Mouse (Mus musculus): Measurements from ENCODE around the gene Dcst2. TPM values are rescaled to one million over a fixed set of nuclear protein-coding genes. Genes with fewer than 3 reads are reported as not detected.

Gene Dcst2
- polyA plus RNA-seq, 1 experiment = 0.01 TPM

DNA sequence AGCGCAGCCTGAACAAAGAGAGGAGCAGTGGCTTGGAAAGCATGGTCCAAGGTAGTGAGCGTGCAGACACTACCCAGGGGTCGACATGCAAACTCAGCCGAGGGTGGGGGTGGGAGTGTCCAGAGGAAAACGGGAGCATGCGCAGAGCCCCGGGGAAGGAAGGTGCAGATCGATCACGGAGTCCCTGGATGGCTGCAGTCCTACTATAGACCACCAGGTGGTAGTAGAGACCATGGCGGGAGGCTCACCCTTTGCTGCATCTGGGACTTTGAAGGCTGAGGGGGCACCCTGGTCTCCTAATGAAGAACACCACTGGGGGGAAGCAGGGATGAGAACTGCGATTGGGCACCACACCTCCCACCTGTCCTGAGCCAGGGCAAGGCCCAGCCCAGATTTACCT is 21.3 kb upstream of the Dcst2 start:
- Histone ChIP-seq H3K4me3 (no peak overlapping the region), H3ac (ENCODE audit: control insufficient read depth, insufficient read length) (no peak overlapping the region), H3K4me2 (ENCODE audit: low read depth) (no peak overlapping the region), H3K27me3 (ENCODE audit: control insufficient read depth, insufficient read depth, insufficient read length) (no peaks in the 10 kb centered on the region), H3K36me3 (ENCODE audit: control insufficient read depth, insufficient read depth) (no peaks in the 10 kb centered on the region), H3K79me2 (ENCODE audit: control insufficient read depth, insufficient read depth) (no peaks in the 10 kb centered on the region)
- TF ChIP-seq MAX (IDR thresholded peaks at IDR 0.05; ENCODE audit: low read depth) = no peak
- no peak for TF ChIP-seq USF1 (IDR thresholded peaks at IDR 0.05; ENCODE audit: low read depth)
- no peak for TF ChIP-seq REST (IDR thresholded peaks at IDR 0.05; ENCODE audit: insufficient read depth, insufficient read length)
- TF ChIP-seq E2F4 (IDR thresholded peaks at IDR 0.05; ENCODE audit: insufficient read depth) = no peak
- no peak for TF ChIP-seq TCF12 (IDR thresholded peaks at IDR 0.05; ENCODE audit: insufficient read depth, poor library complexity, severe bottlenecking)
- no peak for TF ChIP-seq MYOD1 (IDR thresholded peaks at IDR 0.05; ENCODE audit: control insufficient read depth in 1 of 3, insufficient read length in 2 of 3, low read depth in 2 of 3)
- TF ChIP-seq POLR2AphosphoS2 (IDR thresholded peaks at IDR 0.05; ENCODE audit: insufficient read length, low read depth) = no peak
- TF ChIP-seq MYOG (IDR thresholded peaks at IDR 0.05; ENCODE audit: control insufficient read depth in 1 of 3, insufficient read depth in 1 of 3, insufficient read length in 2 of 3, low read depth in 2 of 3) = no peak
- no peak for TF ChIP-seq SRF (IDR thresholded peaks at IDR 0.05; ENCODE audit: control insufficient read depth, insufficient read length, low read depth)
- no peak for TF ChIP-seq CEBPB (IDR thresholded peaks at IDR 0.05; ENCODE audit: insufficient read depth, poor library complexity, severe bottlenecking)
- no peak for TF ChIP-seq POLR2A (IDR thresholded peaks at IDR 0.05; ENCODE audit: insufficient read length, low read depth)
- TF ChIP-seq TCF3 (IDR thresholded peaks at IDR 0.05; ENCODE audit: insufficient read length, low read depth) = no peak

DNA sequence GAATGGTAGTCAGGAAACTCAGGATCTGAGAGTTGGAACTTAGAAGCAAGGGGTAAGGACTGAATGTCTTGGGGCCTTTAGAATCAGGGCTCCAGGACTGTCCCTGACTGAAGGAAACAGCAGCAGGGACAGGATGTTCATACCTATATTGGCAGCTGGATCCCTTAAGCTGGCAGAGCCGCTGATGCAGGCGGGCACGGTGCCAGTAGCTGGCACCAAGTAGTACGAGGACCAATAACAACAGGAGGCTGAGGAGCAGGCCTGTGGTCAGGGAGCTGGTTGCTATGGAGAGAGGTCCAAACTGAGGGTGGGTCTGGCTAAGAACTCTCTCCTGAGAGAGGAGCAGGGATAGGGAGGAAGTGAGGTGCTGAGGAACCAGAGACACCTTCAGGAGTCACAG is 20.0 kb upstream of the Dcst2 start:
- Histone ChIP-seq H3K4me3 (no peak overlapping the region), H3K4me2 (ENCODE audit: low read depth) (no peak overlapping the region), H3K27me3 (ENCODE audit: control insufficient read depth, insufficient read depth, insufficient read length) (no peaks in the 10 kb centered on the region), H3K79me2 (ENCODE audit: control insufficient read depth, insufficient read depth) (no peaks in the 10 kb centered on the region), H3ac (ENCODE audit: control insufficient read depth, insufficient read length) (no peak overlapping the region), H3K36me3 (ENCODE audit: control insufficient read depth, insufficient read depth) (no peaks in the 10 kb centered on the region)
- TF ChIP-seq SRF (IDR thresholded peaks at IDR 0.05; ENCODE audit: control insufficient read depth, insufficient read length, low read depth) (no peak), POLR2A (IDR thresholded peaks at IDR 0.05; ENCODE audit: insufficient read length, low read depth) (no peak), USF1 (IDR thresholded peaks at IDR 0.05; ENCODE audit: low read depth) (no peak), E2F4 (IDR thresholded peaks at IDR 0.05; ENCODE audit: insufficient read depth) (no peak), MYOD1 (IDR thresholded peaks at IDR 0.05; ENCODE audit: control insufficient read depth in 1 of 3, insufficient read length in 2 of 3, low read depth in 2 of 3) (no peak), MAX (IDR thresholded peaks at IDR 0.05; ENCODE audit: low read depth) (no peak), CEBPB (IDR thresholded peaks at IDR 0.05; ENCODE audit: insufficient read depth, poor library complexity, severe bottlenecking) (no peak), POLR2AphosphoS2 (IDR thresholded peaks at IDR 0.05; ENCODE audit: insufficient read length, low read depth) (no peak), REST (IDR thresholded peaks at IDR 0.05; ENCODE audit: insufficient read depth, insufficient read length) (no peak), MYOG (IDR thresholded peaks at IDR 0.05; ENCODE audit: control insufficient read depth in 1 of 3, insufficient read depth in 1 of 3, insufficient read length in 2 of 3, low read depth in 2 of 3) (no peak), TCF12 (IDR thresholded peaks at IDR 0.05; ENCODE audit: insufficient read depth, poor library complexity, severe bottlenecking) (no peak), TCF3 (IDR thresholded peaks at IDR 0.05; ENCODE audit: insufficient read length, low read depth) (no peak)

DNA sequence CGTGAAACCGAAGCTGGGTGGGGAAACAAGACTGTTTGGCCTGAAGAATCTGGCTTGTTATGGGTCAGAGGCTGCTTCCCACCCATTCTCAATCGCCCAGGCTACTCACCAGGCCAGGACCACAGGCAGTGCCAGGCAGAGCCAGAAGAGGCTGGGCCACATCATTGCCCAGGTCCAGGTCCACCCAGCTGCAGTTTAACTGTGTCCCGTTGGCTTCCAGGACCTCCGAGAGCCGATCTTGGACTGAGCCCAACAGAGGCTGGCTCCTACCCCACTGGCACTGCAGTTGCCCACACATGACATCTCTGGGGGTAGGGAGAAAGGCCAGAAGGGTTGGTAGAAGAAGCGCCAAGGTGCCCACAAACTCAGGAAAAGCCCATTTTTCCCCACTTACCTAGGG is 18.5 kb upstream of the Dcst2 start:
- TF ChIP-seq POLR2A (IDR thresholded peaks at IDR 0.05; ENCODE audit: insufficient read length, low read depth) = no peak
- TF ChIP-seq MAX (IDR thresholded peaks at IDR 0.05; ENCODE audit: low read depth) = no peak
- TF ChIP-seq MYOG (IDR thresholded peaks at IDR 0.05; ENCODE audit: control insufficient read depth in 1 of 3, insufficient read depth in 1 of 3, insufficient read length in 2 of 3, low read depth in 2 of 3) = no peak
- TF ChIP-seq MYOD1 (IDR thresholded peaks at IDR 0.05; ENCODE audit: control insufficient read depth in 1 of 3, insufficient read length in 2 of 3, low read depth in 2 of 3) = no peak
- TF ChIP-seq TCF12 (IDR thresholded peaks at IDR 0.05; ENCODE audit: insufficient read depth, poor library complexity, severe bottlenecking) = no peak
- TF ChIP-seq CEBPB (IDR thresholded peaks at IDR 0.05; ENCODE audit: insufficient read depth, poor library complexity, severe bottlenecking) = no peak
- TF ChIP-seq TCF3 (IDR thresholded peaks at IDR 0.05; ENCODE audit: insufficient read length, low read depth) = no peak
- TF ChIP-seq E2F4 (IDR thresholded peaks at IDR 0.05; ENCODE audit: insufficient read depth) = no peak
- H3K27me3 ChIP-seq (ENCODE audit: control insufficient read depth, insufficient read depth, insufficient read length) = no peaks in the 10 kb centered on the region
- H3K36me3 ChIP-seq (ENCODE audit: control insufficient read depth, insufficient read depth) = no peaks in the 10 kb centered on the region
- no peak overlapping the region for H3K4me2 ChIP-seq (ENCODE audit: low read depth)
- no peaks in the 10 kb centered on the region for H3K79me2 ChIP-seq (ENCODE audit: control insufficient read depth, insufficient read depth)
- no peak overlapping the region for H3ac ChIP-seq (ENCODE audit: control insufficient read depth, insufficient read length)
- H3K4me3 ChIP-seq = no peak overlapping the region

DNA sequence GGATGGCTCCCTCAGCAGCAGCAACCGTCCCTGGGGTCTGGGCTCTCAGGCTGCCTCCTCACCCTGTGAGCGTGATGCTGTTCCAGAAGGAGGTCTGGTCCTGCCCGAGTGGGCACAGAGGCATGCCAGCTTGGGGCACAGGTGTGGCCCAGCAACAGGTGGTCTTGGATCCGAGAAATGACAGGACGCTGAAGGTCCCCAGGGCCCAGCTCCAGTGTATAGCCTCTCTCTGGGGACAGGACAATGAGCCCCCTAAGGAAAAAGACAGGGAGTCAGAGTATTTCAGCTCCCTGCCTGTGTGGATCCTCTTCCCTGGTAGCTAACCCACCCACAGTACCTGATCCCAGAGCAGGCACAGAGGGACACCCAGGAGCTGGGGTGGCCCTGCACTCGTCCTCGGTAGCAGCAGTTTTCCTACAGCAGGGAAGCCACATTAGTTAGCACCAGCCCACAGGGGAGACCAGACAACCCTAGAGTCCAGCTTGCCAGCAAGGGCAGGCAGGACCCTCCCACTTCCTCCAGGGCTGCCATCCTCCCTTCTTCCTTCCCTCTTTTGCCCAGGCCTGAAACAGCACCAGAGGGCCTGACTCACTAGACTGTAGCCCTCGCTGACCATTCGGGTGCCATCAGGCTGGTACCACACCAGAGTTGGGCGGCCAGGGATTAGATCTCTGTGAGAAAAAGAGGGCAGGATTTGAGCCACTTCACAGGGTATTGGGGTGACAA is 14.8 kb upstream of the Dcst2 start:
- Histone ChIP-seq H3ac (ENCODE audit: control insufficient read depth, insufficient read length) (no peak overlapping the region), H3K36me3 (ENCODE audit: control insufficient read depth, insufficient read depth) (no peaks in the 10 kb centered on the region), H3K4me2 (ENCODE audit: low read depth) (no peak overlapping the region), H3K4me3 (no peak overlapping the region), H3K27me3 (ENCODE audit: control insufficient read depth, insufficient read depth, insufficient read length) (no peaks in the 10 kb centered on the region), H3K79me2 (ENCODE audit: control insufficient read depth, insufficient read depth) (no peaks in the 10 kb centered on the region)
- TF ChIP-seq CEBPB (IDR thresholded peaks at IDR 0.05; ENCODE audit: insufficient read depth, poor library complexity, severe bottlenecking) = no peak
- no peak for TF ChIP-seq MAX (IDR thresholded peaks at IDR 0.05; ENCODE audit: low read depth)
- no peak for TF ChIP-seq TCF3 (IDR thresholded peaks at IDR 0.05; ENCODE audit: insufficient read length, low read depth)
- TF ChIP-seq TCF12 (IDR thresholded peaks at IDR 0.05; ENCODE audit: insufficient read depth, poor library complexity, severe bottlenecking) = no peak
- TF ChIP-seq MYOG (IDR thresholded peaks at IDR 0.05; ENCODE audit: control insufficient read depth in 1 of 3, insufficient read depth in 1 of 3, insufficient read length in 2 of 3, low read depth in 2 of 3) = no peak
- TF ChIP-seq SRF (IDR thresholded peaks at IDR 0.05; ENCODE audit: control insufficient read depth, insufficient read length, low read depth) = no peak
- no peak for TF ChIP-seq POLR2AphosphoS2 (IDR thresholded peaks at IDR 0.05; ENCODE audit: insufficient read length, low read depth)
- TF ChIP-seq POLR2A (IDR thresholded peaks at IDR 0.05; ENCODE audit: insufficient read length, low read depth) = no peak
- TF ChIP-seq MYOD1 (IDR thresholded peaks at IDR 0.05; ENCODE audit: control insufficient read depth in 1 of 3, insufficient read length in 2 of 3, low read depth in 2 of 3) = no peak
- TF ChIP-seq E2F4 (IDR thresholded peaks at IDR 0.05; ENCODE audit: insufficient read depth) = no peak
- TF ChIP-seq REST (IDR thresholded peaks at IDR 0.05; ENCODE audit: insufficient read depth, insufficient read length) = no peak
- no peak for TF ChIP-seq USF1 (IDR thresholded peaks at IDR 0.05; ENCODE audit: low read depth)
